Mouse (Mus musculus) kidney, adult 18-20 months (tissue): ENCODE data around the gene Plekhg6.

Source experiments
- DNase-seq: peaks from one replicate; pipeline ENCODE4 v3.0.0; 2021

Plekhg6 gene

GRCm38 (mm10) chr6:125380372-125381360 lies at the start of gene Plekhg6:
TSS of gene Plekhg6 (minus strand) at chr6:125380793.
- peak; percentile 81 for DNase-seq

GRCm38 (mm10) chr6:125429741-125430140 lies 49.1 kb upstream of the Plekhg6 start:
- no peak for DNase-seq

GRCm38 (mm10) chr6:125426383-125427360 lies 46.1 kb upstream of the Plekhg6 start:
- peak; percentile 83 for DNase-seq

GRCm38 (mm10) chr6:125425205-125426090 lies 44.9 kb upstream of the Plekhg6 start:
- no peak for DNase-seq

- DNase-seq, result no peak
These were observed 43.6 kb upstream of the Plekhg6 start for GRCm38 (mm10) chr6:125424156-125424555.

GRCm38 (mm10) chr6:125423507-125423906 lies 42.9 kb upstream of the Plekhg6 start:
- DNase-seq, result no peak

GRCm38 (mm10) chr6:125423099-125423498 lies 42.5 kb upstream of the Plekhg6 start:
- DNase-seq, result no peak

DNA sequence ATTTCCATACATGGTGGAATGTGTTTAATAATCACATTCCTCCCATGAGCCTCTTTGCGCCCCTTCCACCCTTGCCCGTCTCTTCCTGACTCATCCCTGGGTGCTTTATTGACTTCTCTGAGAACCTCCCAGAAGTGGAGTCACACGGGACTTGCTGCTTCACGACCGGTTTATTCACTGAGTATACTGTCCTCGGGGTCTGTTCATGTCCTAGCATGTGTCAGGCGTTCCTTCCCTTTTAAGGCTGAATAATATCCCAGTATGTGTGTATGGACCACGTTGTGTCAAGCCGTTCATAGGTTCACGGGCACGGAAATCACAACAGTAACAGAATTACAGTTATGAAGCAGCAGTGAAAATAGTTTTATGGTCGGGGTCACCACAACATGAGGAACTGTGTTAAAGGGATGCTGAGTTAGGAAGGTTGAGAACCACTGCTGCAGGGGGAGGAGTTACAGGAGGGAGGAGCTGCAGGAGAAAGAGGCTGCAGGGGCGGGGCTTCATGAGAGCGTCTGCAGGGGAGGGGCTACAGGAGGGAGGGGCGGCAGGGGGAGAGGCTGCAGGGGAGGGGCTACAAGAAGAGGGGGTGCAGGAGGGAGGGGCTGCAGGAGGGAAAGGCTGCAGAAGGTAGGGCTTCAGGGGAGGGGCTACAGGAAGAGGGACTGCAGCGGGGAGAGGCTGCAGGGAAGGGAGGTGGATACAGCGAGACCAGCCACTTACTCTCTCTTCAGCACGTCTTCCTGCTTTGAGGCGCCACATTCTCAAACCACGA lies 41.6 kb upstream of the Plekhg6 start:
- DNase-seq, result peak; percentile 68

GRCm38 (mm10) chr6:125420458-125421063 lies 40.0 kb upstream of the Plekhg6 start:
- no peak for DNase-seq

- peak; percentile 69 for DNase-seq
These were observed 38.2 kb upstream of the Plekhg6 start for GRCm38 (mm10) chr6:125418744-125419143.

- no peak for DNase-seq
These were observed 32.7 kb upstream of the Plekhg6 start for GRCm38 (mm10) chr6:125413326-125413725.

- no peak for DNase-seq
These were observed 31.1 kb upstream of the Plekhg6 start for GRCm38 (mm10) chr6:125411661-125412060.

GRCm38 (mm10) chr6:125410995-125411547 lies 30.5 kb upstream of the Plekhg6 start:
- no peak for DNase-seq

DNA sequence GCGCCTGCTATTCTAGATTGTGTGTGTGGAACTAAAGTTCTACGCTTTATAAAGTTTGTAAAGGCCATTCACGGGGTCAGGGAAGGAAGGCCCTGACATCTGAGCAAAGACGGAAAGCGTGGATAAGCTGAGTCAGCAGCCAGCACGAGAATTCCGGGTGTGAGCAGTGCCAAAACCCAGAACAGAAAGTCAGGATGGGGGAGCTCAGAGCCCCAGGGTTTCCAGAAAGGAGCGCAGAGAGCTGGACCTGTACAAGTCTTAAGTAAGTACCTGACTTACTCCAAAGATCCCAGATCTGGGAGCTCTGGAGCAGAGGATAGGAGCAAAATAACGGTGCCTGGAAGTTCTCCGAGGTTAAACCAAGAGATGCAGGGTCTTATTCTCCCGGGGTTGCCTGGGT lies 30.0 kb upstream of the Plekhg6 start:
- no peak for DNase-seq

DNA sequence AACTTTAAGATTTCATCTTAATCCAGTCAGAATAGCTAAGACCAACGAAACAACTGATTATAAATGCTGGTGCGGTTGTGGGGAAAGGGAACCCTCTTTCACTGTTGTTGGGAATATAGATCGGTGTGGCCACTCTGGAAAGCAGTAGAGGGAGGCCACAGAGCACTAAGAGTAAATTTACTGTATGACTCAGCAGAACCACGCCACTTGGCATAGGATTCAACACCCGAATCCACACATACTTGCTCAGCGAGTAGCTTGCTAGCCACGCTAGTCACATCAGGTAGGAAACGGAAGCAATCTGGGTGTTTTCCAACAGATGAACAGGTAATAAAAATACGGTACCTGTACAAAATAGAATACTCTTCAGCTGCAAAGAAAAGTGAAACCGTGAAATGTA lies 27.1 kb upstream of the Plekhg6 start:
- DNase-seq, result no peak

- no peak for DNase-seq
These were observed 26.6 kb upstream of the Plekhg6 start for GRCm38 (mm10) chr6:125407224-125407623.

GRCm38 (mm10) chr6:125405461-125406382 lies 25.1 kb upstream of the Plekhg6 start:
- DNase-seq, result no peak

GRCm38 (mm10) chr6:125389853-125390252 lies 9.3 kb upstream of the Plekhg6 start:
- DNase-seq, result no peak

- no peak for DNase-seq
These were observed 5.5 kb upstream of the Plekhg6 start for GRCm38 (mm10) chr6:125386080-125386479.
